Mouse (Mus musculus) ES-E14 (cell line): Measurements from ENCODE around the gene Slc2a2. TPM values are rescaled to one million over a fixed set of nuclear protein-coding genes. Genes with fewer than 3 reads are reported as not detected.

Experiments
- DNase-seq: peaks from one replicate; pipeline ENCODE4 v3.0.0-alpha.2; 2013; ENCODE audit warnings: low read depth, low spot score
- H3K27ac ChIP-seq: 2 replicates; pipeline ENCODE4 v1.5.1; 2012; ENCODE audit warnings: low read depth, mild to moderate bottlenecking, low read length, moderate library complexity, mixed read lengths; ENCODE audit not compliant: poor library complexity, insufficient read depth, severe bottlenecking
- H3K36me3 ChIP-seq: 2 replicates; pipeline ENCODE4 v1.6.1; 2012; ENCODE audit warnings: mild to moderate bottlenecking, low read length, moderate library complexity, mixed read lengths; ENCODE audit not compliant: control insufficient read depth, poor library complexity, insufficient read depth, severe bottlenecking
- H3K4me1 ChIP-seq, 2 experiments: fragments of 150-350 bp in 1 of 2; sonication (generic) in 1 of 2; 2 replicates each; pipeline ENCODE4 v1.6.1; 2012; ENCODE audit warnings: low read length in 2 of 2, mild to moderate bottlenecking in 1 of 2, mixed read lengths in 1 of 2; ENCODE audit not compliant: control insufficient read depth in 2 of 2, insufficient read depth in 2 of 2, poor library complexity in 1 of 2
- H3K4me3 ChIP-seq, 2 experiments: fragments of 150-350 bp in 1 of 2; sonication (generic) in 1 of 2; 2 replicates each; pipeline ENCODE4 v1.5.1; 2012; ENCODE audit warnings: low read length in 2 of 2, low read depth in 1 of 2, mild to moderate bottlenecking in 1 of 2, mixed read lengths in 1 of 2; ENCODE audit not compliant: insufficient read depth in 1 of 2, poor library complexity in 1 of 2, severe bottlenecking in 1 of 2
- H3K9ac ChIP-seq: 2 replicates; pipeline ENCODE4 v1.6.1; 2012; ENCODE audit warnings: low read depth, mild to moderate bottlenecking, low read length, mixed read lengths; ENCODE audit not compliant: poor library complexity, insufficient read depth, severe bottlenecking
- H3K9me3 ChIP-seq: fragments of 150-350 bp; sonication (generic); 2 replicates; pipeline ENCODE4 v1.6.1; 2012; ENCODE audit warnings: low read depth, mild to moderate bottlenecking, low read length; ENCODE audit not compliant: control insufficient read depth, insufficient read depth
- CHD2 ChIP-seq: IDR thresholded peaks from 2 replicates; pipeline ENCODE4 v1.6.1; 2014; ENCODE audit warnings: mild to moderate bottlenecking, low read depth, low read length, inconsistent platforms
- HCFC1 ChIP-seq: IDR thresholded peaks from 2 replicates; pipeline ENCODE4 v1.6.1; 2012; ENCODE audit warnings: low read length, inconsistent platforms, borderline replicate concordance; ENCODE audit not compliant: insufficient read depth
- MAFK ChIP-seq: IDR thresholded peaks from 2 replicates; pipeline ENCODE4 v1.6.1; 2014; ENCODE audit warnings: mild to moderate bottlenecking, low read depth, low read length, inconsistent platforms; ENCODE audit not compliant: insufficient read depth
- ZC3H11A ChIP-seq: IDR thresholded peaks from 2 replicates; pipeline ENCODE4 v1.6.1; 2012; ENCODE audit warnings: low read depth, mild to moderate bottlenecking, inconsistent platforms, low read length, borderline replicate concordance
- ZNF384 ChIP-seq: IDR thresholded peaks from 2 replicates; pipeline ENCODE4 v1.6.1; 2012; ENCODE audit warnings: low read depth, low read length, inconsistent platforms
- in situ Hi-C, 2 experiments: fragments of 600-800 bp; cut with MboI; formaldehyde crosslinking; loops; one replicate each; pipeline ENCODE4 v1.15.1; 2025; ENCODE audit warnings: low sequenced_read_pairs in 2 of 2, inconsistent platforms in 1 of 2; ENCODE audit not compliant: unreplicated experiment in 2 of 2
- total RNA-seq: library from RNA; depleted of rRNA; stranded (reverse); fragments of 300-350 nt; gene quantifications from 2 replicates; pipeline ENCODE4 v1.2.3, GENCODE M21; 2012

The Slc2a2 gene
- total RNA-seq, 1 experiment: not detected

DNA sequence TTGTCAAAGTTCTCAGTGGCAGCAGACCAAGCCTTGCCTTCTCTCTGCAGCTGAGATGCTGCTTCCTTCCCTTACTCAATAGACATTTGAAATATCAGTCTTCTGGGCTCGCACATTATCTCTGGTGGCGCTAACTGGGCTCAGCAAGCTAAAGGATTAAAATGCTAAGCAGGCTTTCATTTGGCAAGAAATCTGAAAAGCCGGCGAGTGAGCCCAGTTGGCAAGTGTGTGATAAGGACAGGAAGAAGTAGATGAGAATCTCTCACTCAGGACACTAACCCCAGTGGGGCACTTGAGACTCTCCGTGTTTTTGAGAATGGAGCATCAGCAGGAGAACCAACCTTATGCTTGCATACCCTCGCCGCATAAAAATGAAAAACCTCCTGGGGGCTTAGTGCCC, 16.9 kb upstream of the Slc2a2 start:
- no peaks in the 10 kb centered on the region for H3K4me1 ChIP-seq
- no peak overlapping the region for H3K27ac ChIP-seq
- H3K9ac ChIP-seq: no peak overlapping the region
- H3K4me3 ChIP-seq: no peak overlapping the region
- H3K36me3 ChIP-seq: no peaks in the 10 kb centered on the region
- no peaks in the 10 kb centered on the region for H3K9me3 ChIP-seq
- DNase-seq: no peak
- in situ Hi-C loops: no loop called here
- no peak for TF ChIP-seq ZC3H11A
- TF ChIP-seq CHD2: no peak
- no peak for TF ChIP-seq ZNF384
- TF ChIP-seq HCFC1: no peak
- no peak for TF ChIP-seq MAFK

DNA sequence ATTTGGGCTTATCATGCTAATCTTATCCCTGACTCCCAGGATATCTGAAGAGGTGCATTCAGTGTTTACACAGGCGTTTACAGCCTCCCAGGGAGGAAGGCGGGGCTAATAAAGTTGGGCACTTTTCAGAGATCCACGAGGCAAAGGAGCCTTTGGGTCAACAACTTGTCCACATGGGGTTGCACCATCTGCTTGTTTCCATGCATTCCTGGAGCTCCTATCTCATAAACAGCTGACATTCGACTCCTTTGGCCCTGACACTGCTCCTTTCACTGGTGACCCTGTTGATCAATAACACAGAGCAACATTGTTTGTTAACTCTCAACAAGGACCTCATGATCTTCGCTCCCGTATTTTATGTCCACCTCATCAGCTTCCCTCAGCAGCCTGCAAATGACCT, 15.8 kb upstream of the Slc2a2 start:
- no peak overlapping the region for H3K4me3 ChIP-seq
- H3K27ac ChIP-seq: no peak overlapping the region
- in situ Hi-C loops: no loop called here
- H3K9me3 ChIP-seq: no peaks in the 10 kb centered on the region
- no peak for DNase-seq
- TF ChIP-seq ZC3H11A: no peak
- TF ChIP-seq CHD2: no peak
- TF ChIP-seq MAFK: no peak
- TF ChIP-seq ZNF384: no peak
- no peak for TF ChIP-seq HCFC1
- no peak overlapping the region for H3K9ac ChIP-seq
- H3K36me3 ChIP-seq: no peaks in the 10 kb centered on the region
- no peaks in the 10 kb centered on the region for H3K4me1 ChIP-seq

DNA sequence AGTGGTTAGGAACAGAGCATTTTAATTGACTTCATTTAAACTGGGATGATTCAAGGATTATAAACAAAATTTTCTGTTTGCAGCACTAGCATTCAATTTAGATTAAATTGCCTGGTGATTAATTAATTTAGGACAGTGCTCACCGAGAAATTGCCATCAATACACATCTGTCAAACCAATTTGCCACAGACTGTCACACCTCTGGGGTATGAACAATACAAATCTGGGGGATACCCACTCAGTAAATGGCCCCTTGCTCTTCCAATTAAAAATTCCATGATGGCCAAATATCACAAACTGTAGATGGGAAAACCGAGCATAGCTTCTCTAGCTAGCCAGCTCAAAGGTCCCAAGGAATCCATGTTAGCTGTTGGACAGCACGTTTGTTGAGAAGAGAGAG, 15.3 kb upstream of the Slc2a2 start:
- Histone ChIP-seq H3K27ac (no peak overlapping the region), H3K36me3 (no peaks in the 10 kb centered on the region), H3K4me1 (no peaks in the 10 kb centered on the region), H3K4me3 (no peak overlapping the region), H3K9ac (no peak overlapping the region), H3K9me3 (no peaks in the 10 kb centered on the region)
- in situ Hi-C loops: no loop called here
- TF ChIP-seq HCFC1 (no peak), ZC3H11A (no peak), CHD2 (no peak), MAFK (no peak), ZNF384 (no peak)
- DNase-seq: no peak

DNA sequence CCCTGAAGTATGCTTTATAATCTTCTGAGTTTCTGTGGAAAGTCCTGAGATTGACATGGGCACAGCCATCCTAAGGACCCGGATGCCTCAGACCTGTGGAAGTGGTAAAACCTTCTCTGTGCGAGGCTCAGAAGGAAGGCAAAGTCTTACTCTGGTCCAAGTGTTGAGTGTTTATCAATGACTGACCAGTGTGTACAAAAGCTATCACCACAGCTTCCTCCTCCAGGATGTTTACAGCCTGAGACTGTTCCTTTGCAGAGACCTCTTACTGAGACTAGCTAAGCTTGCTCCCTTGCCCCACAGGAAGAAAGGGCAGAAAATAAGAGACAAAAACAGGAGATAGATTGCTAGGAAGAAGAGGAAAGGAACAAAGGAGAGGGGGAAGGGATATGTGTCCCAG, 12.2 kb upstream of the Slc2a2 start:
- in situ Hi-C loops: no loop called here
- no peaks in the 10 kb centered on the region for H3K4me1 ChIP-seq
- H3K9ac ChIP-seq: no peak overlapping the region
- H3K4me3 ChIP-seq: no peak overlapping the region
- TF ChIP-seq ZC3H11A (no peak), MAFK (no peak), CHD2 (no peak), ZNF384 (no peak), HCFC1 (no peak)
- no peak overlapping the region for H3K27ac ChIP-seq
- DNase-seq: no peak
- no peaks in the 10 kb centered on the region for H3K36me3 ChIP-seq
- no peaks in the 10 kb centered on the region for H3K9me3 ChIP-seq

DNA sequence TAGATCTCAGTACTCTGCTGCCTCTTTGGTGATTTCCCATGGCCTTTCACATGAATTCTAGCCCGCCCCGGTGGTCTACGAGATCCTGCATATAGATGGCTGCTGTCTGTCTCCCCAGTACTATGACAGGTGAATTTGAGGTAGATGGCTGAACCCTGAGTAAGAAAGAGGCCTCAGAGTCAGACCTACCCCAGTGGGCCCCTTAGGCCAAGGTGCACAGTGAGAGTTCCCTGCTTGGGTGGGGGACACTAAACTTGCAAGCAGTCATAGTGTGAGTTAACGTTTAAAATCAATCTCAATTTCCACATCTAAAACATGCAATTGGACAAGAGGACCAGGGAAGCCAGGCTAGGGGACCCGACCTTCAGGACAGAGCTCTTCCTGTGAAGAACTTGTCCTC, 2.9 kb upstream of the Slc2a2 start:
- TF ChIP-seq ZNF384 (no peak), CHD2 (no peak), HCFC1 (no peak), ZC3H11A (no peak), MAFK (no peak)

More for the DNA sequence above, 2.9 kb upstream of the Slc2a2 start:
- H3K4me3 ChIP-seq: no peak overlapping the region
- no peak for DNase-seq
- H3K9ac ChIP-seq: no peak overlapping the region
- H3K4me1 ChIP-seq: no peaks in the 10 kb centered on the region
- no peaks in the 10 kb centered on the region for H3K9me3 ChIP-seq
- no peak overlapping the region for H3K27ac ChIP-seq
- in situ Hi-C loops: no loop called here
- H3K36me3 ChIP-seq: no peaks in the 10 kb centered on the region
